Mouse (Mus musculus) forebrain, embryonic 14.5 days (tissue): Measurements from ENCODE around the gene Gm42878. TPM values are rescaled to one million over a fixed set of nuclear protein-coding genes. Genes with fewer than 3 reads are reported as not detected.
A peak's percentile ranks its signal among the peaks of the same experiment; 100 is the strongest.

Experiments
- ATAC-seq: fragments of 200-750 bp; cut with Nextera tagmentation; 2 replicates; pipeline ENCODE4 v1.8.0; 2017; ENCODE audit warnings: mild to moderate bottlenecking, moderate library complexity
- DNase-seq: peaks from one replicate; pipeline ENCODE4 v3.0.0-alpha.2; 2015; ENCODE audit warnings: low spot score
- H3K27ac ChIP-seq: fragments of 300-500 bp; sonication (generic); 2 replicates; pipeline ENCODE4 v1.5.1; 2014; ENCODE audit warnings: low read depth, mild to moderate bottlenecking, control low read depth, low read length, moderate library complexity
- H3K27me3 ChIP-seq: fragments of 300-500 bp; sonication (generic); replicated peaks from 2 replicates; pipeline ENCODE4 v1.6.1; 2014; ENCODE audit warnings: low read length, control low read depth, mixed read lengths; ENCODE audit not compliant: control insufficient read depth, insufficient read depth
- H3K36me3 ChIP-seq: fragments of 300-500 bp; sonication (generic); 2 replicates; pipeline ENCODE4 v1.6.1; 2014; ENCODE audit warnings: low read length, control low read depth; ENCODE audit not compliant: control insufficient read depth, insufficient read depth
- H3K4me1 ChIP-seq: fragments of 300-500 bp; sonication (generic); 2 replicates; pipeline ENCODE4 v1.6.1; 2014; ENCODE audit warnings: antibody characterized with exemption, low read length, control low read depth; ENCODE audit not compliant: control insufficient read depth, insufficient read depth
- H3K4me2 ChIP-seq: fragments of 300-500 bp; sonication (generic); 2 replicates; pipeline ENCODE4 v1.6.1; 2014; ENCODE audit warnings: mild to moderate bottlenecking, control low read depth, low read length
- H3K4me3 ChIP-seq: fragments of 300-500 bp; sonication (generic); 2 replicates; pipeline ENCODE4 v1.5.1; 2014; ENCODE audit warnings: low read depth, low read length, control low read depth
- H3K9ac ChIP-seq: fragments of 300-500 bp; sonication (generic); 2 replicates; pipeline ENCODE4 v1.6.1; 2014; ENCODE audit warnings: mild to moderate bottlenecking, low read length, control low read depth, moderate library complexity
- H3K9me3 ChIP-seq: fragments of 300-500 bp; sonication (generic); replicated peaks from 2 replicates; pipeline ENCODE4 v1.6.1; 2016; ENCODE audit warnings: low read length, control low read depth, mixed read lengths; ENCODE audit not compliant: control insufficient read depth
- WGBS: fragments of 180-500 bp; shearing (Covaris S2); extraction: QIAGEN DNeasy Blood & Tissue Kit; methylation state at CpG from one replicate; pipeline ENCODE4 v1.1.7; 2014; 5-methylcytosine and 5-hydroxymethylcytosine counted together
- polyA plus RNA-seq: library from polyadenylated mRNA; unstranded; fragments of >200 nt; fragmentation: Nextera tagmentation; extraction: Ambion mirVana; gene quantifications from 2 replicates; pipeline ENCODE4 v1.2.1, GENCODE M21; 2014

The Gm42878 gene
- polyA plus RNA-seq, 1 experiment from 2014 or later, result not detected

DNA sequence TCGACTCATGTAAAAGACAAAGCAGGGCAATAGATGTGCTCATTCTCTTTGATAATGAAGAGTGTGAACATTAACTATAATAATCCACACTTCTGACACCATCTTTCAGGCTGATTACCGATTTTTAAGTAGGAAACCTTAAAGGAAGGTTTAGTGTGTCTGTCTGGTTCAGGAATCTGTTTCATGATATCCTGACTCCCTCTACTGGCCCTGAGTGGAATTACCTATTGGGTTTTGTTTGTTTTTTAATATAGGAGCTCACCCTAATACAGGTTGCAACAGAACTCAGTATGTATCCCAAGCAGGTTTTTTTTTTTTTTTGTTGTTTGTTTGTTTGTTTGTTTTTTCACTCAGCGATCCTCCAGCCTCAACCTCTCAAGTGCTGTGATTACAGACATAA, 67.6 kb downstream of the Gm42878 start:
- Histone ChIP-seq H3K27ac (no peak overlapping the region), H3K4me1 (no peaks in the 10 kb centered on the region), H3K4me3 (no peak overlapping the region), H3K27me3 (no peaks in the 10 kb centered on the region), H3K36me3 (no peaks in the 10 kb centered on the region), H3K9ac (no peak overlapping the region), H3K9me3 (no peaks in the 10 kb centered on the region), H3K4me2 (no peak overlapping the region)
- ATAC-seq (no peak), DNase-seq (peak; percentile 89)
- WGBS, result 35% methylated on average over 3 of the region's 3 CpGs

DNA sequence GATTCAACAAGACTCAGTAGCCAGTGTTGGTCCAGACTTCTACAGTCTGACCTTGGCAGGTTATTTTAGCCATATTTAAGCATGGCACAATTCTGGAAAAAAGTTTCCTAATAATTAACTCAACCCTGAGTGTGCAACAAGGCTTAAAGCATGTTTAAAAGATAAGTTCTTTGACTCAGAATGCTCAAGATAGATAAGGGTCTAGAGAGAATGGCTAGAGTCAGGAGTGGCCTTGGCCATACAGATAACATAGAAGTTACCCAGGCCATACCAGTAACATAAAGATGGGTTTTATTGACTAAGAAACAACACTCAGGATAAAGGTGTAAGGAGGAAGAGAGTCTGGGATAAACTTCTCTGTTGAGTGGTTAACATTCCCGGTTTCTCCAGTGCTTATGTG, 69.2 kb downstream of the Gm42878 start:
- no peak for DNase-seq
- no peaks in the 10 kb centered on the region for H3K27me3 ChIP-seq
- H3K4me3 ChIP-seq, result no peak overlapping the region
- H3K36me3 ChIP-seq, result no peaks in the 10 kb centered on the region
- no peak overlapping the region for H3K9ac ChIP-seq
- H3K4me2 ChIP-seq, result no peak overlapping the region
- WGBS, result 76% methylated on average over 1 of the region's 1 CpGs
- no peak overlapping the region for H3K27ac ChIP-seq
- no peaks in the 10 kb centered on the region for H3K9me3 ChIP-seq
- ATAC-seq, result no peak
- H3K4me1 ChIP-seq, result no peaks in the 10 kb centered on the region

DNA sequence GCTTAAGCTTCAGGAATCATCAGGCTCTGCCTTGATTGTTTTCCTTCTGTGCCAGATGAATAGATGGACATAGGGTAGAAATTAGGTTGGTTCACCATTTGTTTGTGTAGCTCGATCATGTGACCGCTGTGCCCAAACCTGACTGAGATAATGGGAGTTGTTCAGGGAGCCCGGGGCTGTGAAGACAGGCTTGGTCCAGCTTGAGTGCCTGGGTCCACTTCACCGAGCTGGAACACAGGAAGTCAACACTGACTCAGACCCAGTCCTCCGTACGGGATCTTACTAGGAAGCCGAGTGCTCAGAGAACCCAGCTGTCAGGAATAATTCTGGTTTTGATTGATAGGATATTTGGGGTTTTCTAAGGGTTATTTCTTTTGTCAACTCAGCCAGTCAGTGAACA, 70.7 kb downstream of the Gm42878 start:
- DNase-seq (no peak), ATAC-seq (no peak)
- Histone ChIP-seq H3K4me3 (no peak overlapping the region), H3K9ac (no peak overlapping the region), H3K36me3 (no peaks in the 10 kb centered on the region), H3K27ac (no peak overlapping the region), H3K27me3 (no peaks in the 10 kb centered on the region), H3K4me2 (no peak overlapping the region), H3K9me3 (no peaks in the 10 kb centered on the region), H3K4me1 (no peaks in the 10 kb centered on the region)
- 70% methylated on average over 7 of the region's 7 CpGs for WGBS

DNA sequence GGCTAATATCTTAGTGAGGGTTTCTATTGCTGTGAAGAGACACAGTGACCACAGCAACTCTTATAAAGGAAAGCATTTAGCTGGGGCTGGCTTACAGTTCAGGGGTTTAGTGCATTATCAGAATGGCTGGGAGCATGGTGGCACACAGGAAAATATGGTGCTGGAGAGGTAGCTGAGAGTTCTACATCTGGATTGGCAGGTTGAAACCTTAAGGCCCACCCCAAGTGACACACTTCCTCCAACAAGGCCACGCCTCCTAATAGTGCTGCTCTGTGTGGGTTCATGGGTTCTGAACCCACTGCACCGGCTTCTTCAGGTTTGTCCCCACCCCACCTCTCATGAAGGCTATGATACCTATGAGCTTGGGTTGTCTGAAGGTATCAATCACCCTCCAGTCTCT, 72.9 kb downstream of the Gm42878 start:
- no peaks in the 10 kb centered on the region for H3K4me1 ChIP-seq
- no peaks in the 10 kb centered on the region for H3K36me3 ChIP-seq
- H3K4me3 ChIP-seq, result no peak overlapping the region
- H3K27ac ChIP-seq, result no peak overlapping the region
- no peaks in the 10 kb centered on the region for H3K9me3 ChIP-seq
- WGBS, result 89% methylated on average over 2 of the region's 2 CpGs
- ATAC-seq (no peak), DNase-seq (no peak)
- no peaks in the 10 kb centered on the region for H3K27me3 ChIP-seq
- no peak overlapping the region for H3K9ac ChIP-seq
- H3K4me2 ChIP-seq, result no peak overlapping the region

DNA sequence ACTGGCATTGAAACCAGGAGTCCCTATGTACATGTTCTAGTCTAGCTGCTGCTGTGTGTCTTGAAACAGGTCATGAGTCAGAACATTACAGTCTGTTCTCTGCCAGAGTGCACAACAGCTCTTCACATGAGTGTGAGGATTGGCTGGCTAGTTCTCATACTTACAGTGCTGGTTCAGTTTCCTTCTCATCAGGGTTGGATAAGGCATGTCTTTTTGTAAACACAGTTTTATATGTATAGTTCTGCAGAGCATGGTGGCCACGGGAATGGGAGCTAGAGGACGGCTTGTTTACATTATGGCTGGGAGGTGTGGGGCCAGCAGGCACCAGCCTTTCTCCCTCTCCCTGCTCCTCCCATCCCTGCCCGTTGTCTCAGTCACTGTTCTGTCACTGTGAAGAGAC, 75.7 kb downstream of the Gm42878 start:
- Histone ChIP-seq H3K4me3 (no peak overlapping the region), H3K27ac (no peak overlapping the region), H3K4me1 (no peaks in the 10 kb centered on the region), H3K36me3 (no peaks in the 10 kb centered on the region), H3K9ac (no peak overlapping the region), H3K4me2 (no peak overlapping the region), H3K9me3 (no peaks in the 10 kb centered on the region), H3K27me3 (no peaks in the 10 kb centered on the region)
- ATAC-seq, result no peak
- 76% methylated on average over 3 of the region's 3 CpGs for WGBS
- DNase-seq, result no peak

Other genes with a start within 250 kb of the Gm42878 start
- gene Trafd1, start 159.8 kb downstream of the Gm42878 start, polyA plus RNA-seq, result 129 and 140 TPM in 2 replicates
- 54.7 and 61.9 TPM in 2 replicates for gene Naa25, start 147.5 kb downstream of the Gm42878 start, polyA plus RNA-seq
- gene Tmem116, start 93.6 kb downstream of the Gm42878 start, polyA plus RNA-seq, result 1.0 and 1.7 TPM in 2 replicates
- gene Erp29, start 93.0 kb downstream of the Gm42878 start, polyA plus RNA-seq, result 125 and 138 TPM in 2 replicates
- gene Adam1b, start 42.0 kb downstream of the Gm42878 start, polyA plus RNA-seq, result not detected in 2 replicates
- 2.2 and 3.2 TPM in 2 replicates for gene Adam1a, start within 50 bp of the Gm42878 start, polyA plus RNA-seq
- 55.8 and 64.0 TPM in 2 replicates for gene Mapkapk5, start 423 bp upstream of the Gm42878 start, polyA plus RNA-seq
- gene Aldh2, start 48.3 kb upstream of the Gm42878 start, polyA plus RNA-seq, result 38.3 and 42.2 TPM in 2 replicates
- 1.1 and 1.2 TPM in 2 replicates for gene Acad12, start 73.5 kb upstream of the Gm42878 start, polyA plus RNA-seq
- gene Acad10, start 115.0 kb upstream of the Gm42878 start, polyA plus RNA-seq, result 0.84 and 1.1 TPM in 2 replicates
- gene Brap, start 115.1 kb upstream of the Gm42878 start, polyA plus RNA-seq, result 36.8 and 43.5 TPM in 2 replicates
- 43.5 and 49.5 TPM in 2 replicates for gene Atxn2, start 165.9 kb upstream of the Gm42878 start, polyA plus RNA-seq